Mouse (Mus musculus): Measurements from ENCODE around the gene Slc17a2. TPM values are rescaled to one million over a fixed set of nuclear protein-coding genes. Genes with fewer than 3 reads are reported as not detected.

Slc17a2 gene
- polyA plus RNA-seq (2017; shearing (Covaris generic)), result under 1 TPM; 0.04 to 0.13 TPM

GRCm38 (mm10) chr13:23806422-23807052 is at the start of gene Slc17a2:
TSS of gene Slc17a2 (plus strand) at chr13:23806993.

GRCm38 (mm10) chr13:23760972-23761864 is 45.6 kb upstream of the Slc17a2 start, which contains the start of gene Hist1h4a:
TSS of gene Hist1h4a (minus strand) at chr13:23761230.

GRCm38 (mm10) chr13:23761871-23762821 is 44.6 kb upstream of the Slc17a2 start, which contains the start of gene Hist1h3a:
TSS of gene Hist1h3a (minus strand) at chr13:23762386.

GRCm38 (mm10) chr13:23763586-23764323 is 43.0 kb upstream of the Slc17a2 start, which contains the start of gene Hist1h1a:
TSS of gene Hist1h1a (plus strand) at chr13:23763666.

GRCm38 (mm10) chr13:23769613-23770012 is 37.2 kb upstream of the Slc17a2 start, which contains the start of gene Trim38:
TSS of gene Trim38 (plus strand) at chr13:23769913.

GRCm38 (mm10) chr13:23839308-23839707 is 32.5 kb downstream of the Slc17a2 start, which contains the start of gene Slc17a3:
TSS of gene Slc17a3 (plus strand) at chr13:23839434.

GRCm38 (mm10) chr13:23867405-23867804 is 60.6 kb downstream of the Slc17a2 start, which contains the start of gene Slc17a1:
TSS of gene Slc17a1 (plus strand) at chr13:23867750.

Other genes with a start within 250 kb of the Slc17a2 start
- gene Hist1h3e, start 244.6 kb upstream of the Slc17a2 start, polyA plus RNA-seq (2017; shearing (Covaris generic)), result 1 to 10 TPM; 3.2 to 8.8 TPM
- gene Hist1h2ae, start 235.8 kb upstream of the Slc17a2 start, polyA plus RNA-seq (2017; shearing (Covaris generic)), result 1 to 10 TPM; 4.5 to 6.5 TPM
- 10 to 100 TPM in 1 of 2 experiments, 1 to 10 TPM in 1; 7.3 to 11.3 TPM for gene Hist1h2bg, start 235.6 kb upstream of the Slc17a2 start, polyA plus RNA-seq (2017; shearing (Covaris generic))
- gene Hist1h2bf, start 232.8 kb upstream of the Slc17a2 start, polyA plus RNA-seq (2017; shearing (Covaris generic)), result 1 to 10 TPM in 1 of 2 experiments, not detected in 1; 1.5 TPM
- under 1 TPM in 1 of 2 experiments, not detected in 1; 0.35 TPM for gene Hist1h2ad, start 232.6 kb upstream of the Slc17a2 start, polyA plus RNA-seq (2017; shearing (Covaris generic))
- under 1 TPM in 1 of 2 experiments, not detected in 1; 0.23 TPM for gene Hist1h3d, start 231.2 kb upstream of the Slc17a2 start, polyA plus RNA-seq (2017; shearing (Covaris generic))
- 10 to 100 TPM; 12.4 to 29.7 TPM for gene Hist1h4d, start 225.4 kb upstream of the Slc17a2 start, polyA plus RNA-seq (2017; shearing (Covaris generic))
- gene Hist1h2be, start 185.9 kb upstream of the Slc17a2 start, polyA plus RNA-seq (2017; shearing (Covaris generic)), result 1 to 10 TPM; 2.7 to 2.9 TPM
- gene Hist1h1e, start 184.4 kb upstream of the Slc17a2 start, polyA plus RNA-seq (2017; shearing (Covaris generic)), result 10 to 100 TPM; 13.4 to 19.2 TPM
- gene Hist1h2ac, start 123.0 kb upstream of the Slc17a2 start, polyA plus RNA-seq (2017; shearing (Covaris generic)), result 1 to 10 TPM; 2.2 to 4.6 TPM
- 1 to 10 TPM; 6.3 to 8.3 TPM for gene Hist1h2bc, start 122.8 kb upstream of the Slc17a2 start, polyA plus RNA-seq (2017; shearing (Covaris generic))
- gene Hist1h1t, start 111.2 kb upstream of the Slc17a2 start, polyA plus RNA-seq (2017; shearing (Covaris generic)), result under 1 TPM in 1 of 2 experiments, not detected in 1; 0.53 TPM
- gene Hist1h4c, start 108.5 kb upstream of the Slc17a2 start, polyA plus RNA-seq (2017; shearing (Covaris generic)), result 10 to 100 TPM in 1 of 2 experiments, 1 to 10 TPM in 1; 4.3 to 11.5 TPM
- under 1 TPM; 0.75 to 0.92 TPM for gene Hfe, start 96.1 kb upstream of the Slc17a2 start, polyA plus RNA-seq (2017; shearing (Covaris generic))
- 10 to 100 TPM; 25.5 to 40.4 TPM for gene Hist1h1c, start 68.2 kb upstream of the Slc17a2 start, polyA plus RNA-seq (2017; shearing (Covaris generic))
- gene Hist1h3c, start 61.4 kb upstream of the Slc17a2 start, polyA plus RNA-seq (2017; shearing (Covaris generic)), result not detected
- gene Hist1h2bb, start 60.3 kb upstream of the Slc17a2 start, polyA plus RNA-seq (2017; shearing (Covaris generic)), result under 1 TPM in 1 of 2 experiments, not detected in 1; 0.80 TPM
- gene Hist1h2ab, start 55.9 kb upstream of the Slc17a2 start, polyA plus RNA-seq (2017; shearing (Covaris generic)), result 1 to 10 TPM in 1 of 2 experiments, under 1 TPM in 1; 0.42 to 2.0 TPM
- not detected for gene Hist1h3b, start 54.7 kb upstream of the Slc17a2 start, polyA plus RNA-seq (2017; shearing (Covaris generic))
- gene Hist1h4b, start 50.0 kb upstream of the Slc17a2 start, polyA plus RNA-seq (2017; shearing (Covaris generic)), result 1 to 10 TPM; 6.9 to 9.9 TPM
- gene Hist1h4a, start 45.8 kb upstream of the Slc17a2 start, polyA plus RNA-seq (2017; shearing (Covaris generic)), result not detected
- 10 to 100 TPM in 1 of 2 experiments, 1 to 10 TPM in 1; 5.0 to 15.8 TPM for gene Hist1h3a, start 44.6 kb upstream of the Slc17a2 start, polyA plus RNA-seq (2017; shearing (Covaris generic))
- 1 to 10 TPM; 1.0 to 1.6 TPM for gene Hist1h1a, start 43.3 kb upstream of the Slc17a2 start, polyA plus RNA-seq (2017; shearing (Covaris generic))
- under 1 TPM; 0.07 to 0.47 TPM for gene Trim38, start 37.1 kb upstream of the Slc17a2 start, polyA plus RNA-seq (2017; shearing (Covaris generic))
- under 1 TPM in 1 of 2 experiments, not detected in 1; 0.20 TPM for gene Slc17a3, start 32.4 kb downstream of the Slc17a2 start, polyA plus RNA-seq (2017; shearing (Covaris generic))
- gene Slc17a1, start 60.8 kb downstream of the Slc17a2 start, polyA plus RNA-seq (2017; shearing (Covaris generic)), result 1 to 10 TPM in 1 of 2 experiments, under 1 TPM in 1; 0.14 to 2.4 TPM
- under 1 TPM; 0.06 to 0.56 TPM for gene Slc17a4, start 108.0 kb downstream of the Slc17a2 start, polyA plus RNA-seq (2017; shearing (Covaris generic))
- gene Hist1h2ba, start 127.2 kb downstream of the Slc17a2 start, polyA plus RNA-seq (2017; shearing (Covaris generic)), result not detected
- gene Hist1h2aa, start 127.5 kb downstream of the Slc17a2 start, polyA plus RNA-seq (2017; shearing (Covaris generic)), result not detected
- gene Scgn, start 184.2 kb downstream of the Slc17a2 start, polyA plus RNA-seq (2017; shearing (Covaris generic)), result not detected

All from inflammation-experienced regulatory T-cells (primary cell).